Mouse (Mus musculus): Measurements from ENCODE around the gene Srgap1.

DNA sequence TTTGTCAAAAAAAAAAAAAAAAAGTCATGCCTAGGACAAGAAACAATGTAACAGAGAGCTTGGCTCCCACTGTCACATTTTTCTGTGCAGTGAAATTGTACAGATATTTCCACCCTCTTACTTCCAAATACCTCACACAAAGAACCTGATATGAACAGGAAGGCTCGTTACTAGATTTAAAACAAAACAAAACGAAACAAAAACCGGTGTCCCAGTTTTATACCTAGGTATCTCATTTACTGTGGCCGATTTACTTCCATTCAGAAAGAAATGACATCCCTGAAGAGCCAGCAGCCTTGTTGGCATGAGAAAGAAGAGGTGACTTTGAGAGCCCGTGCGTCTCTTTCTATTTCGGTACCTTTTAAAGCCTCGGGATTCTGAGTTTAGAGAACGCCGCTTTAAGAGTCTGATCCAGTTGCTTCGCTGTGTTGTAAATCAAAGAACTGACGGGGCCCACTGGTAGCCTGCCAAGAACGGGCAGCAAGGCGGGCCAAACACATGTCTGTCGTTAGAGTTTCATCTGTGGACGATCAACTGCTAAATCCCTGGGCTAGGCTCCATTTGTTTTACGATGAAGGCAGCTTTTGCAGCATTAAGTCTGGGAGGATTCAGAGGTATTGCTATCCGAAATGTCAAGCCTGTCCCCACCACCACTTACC is 210.5 kb downstream of the Srgap1 start:
- TF ChIP-seq CTCF (IDR thresholded peaks at IDR 0.05; ENCODE audit: extremely low read depth, insufficient read length, insufficient replicate concordance, low read depth, low read length), result no peak
- TF ChIP-seq POLR2A (IDR thresholded peaks at IDR 0.05; ENCODE audit: low read depth, low read length), result no peak
